Mouse (Mus musculus) urinary bladder, postnatal 10 days (tissue): ENCODE measurements around the gene Gm28305.

ENCODE experiments used
- DNase-seq: peaks from one replicate; pipeline ENCODE4 v3.0.0; 2022; ENCODE audit warnings: low spot score

Gm28305 gene

GRCm38 (mm10) chr9:104070863-104071604, 30.6 kb downstream of the Gm28305 start:
- no peak for DNase-seq

GRCm38 (mm10) chr9:104075808-104076207, 35.3 kb downstream of the Gm28305 start:
- no peak for DNase-seq

- no peak for DNase-seq
Observed at GRCm38 (mm10) chr9:104078780-104079179, 38.3 kb downstream of the Gm28305 start.

- no peak for DNase-seq
Observed at GRCm38 (mm10) chr9:104079379-104079778, 38.9 kb downstream of the Gm28305 start.

GRCm38 (mm10) chr9:104080038-104080437, 39.6 kb downstream of the Gm28305 start:
- no peak for DNase-seq

GRCm38 (mm10) chr9:104085730-104086429, 45.4 kb downstream of the Gm28305 start:
- no peak for DNase-seq

GRCm38 (mm10) chr9:104088555-104088954, 48.1 kb downstream of the Gm28305 start:
- no peak for DNase-seq

- no peak for DNase-seq
Observed at GRCm38 (mm10) chr9:104092945-104093344, 52.5 kb downstream of the Gm28305 start.

GRCm38 (mm10) chr9:104098256-104098655, 57.8 kb downstream of the Gm28305 start:
- no peak for DNase-seq

- DNase-seq, result no peak
Observed at GRCm38 (mm10) chr9:104099060-104099459, 58.6 kb downstream of the Gm28305 start.

- no peak for DNase-seq
Observed at GRCm38 (mm10) chr9:104100822-104101221, 60.4 kb downstream of the Gm28305 start.

GRCm38 (mm10) chr9:104101458-104101857, 61.0 kb downstream of the Gm28305 start:
- DNase-seq, result no peak

GRCm38 (mm10) chr9:104102301-104102700, 61.8 kb downstream of the Gm28305 start:
- no peak for DNase-seq

GRCm38 (mm10) chr9:104102901-104103300, 62.4 kb downstream of the Gm28305 start:
- DNase-seq, result no peak

GRCm38 (mm10) chr9:104104986-104105385, 64.5 kb downstream of the Gm28305 start:
- no peak for DNase-seq

GRCm38 (mm10) chr9:104106930-104107329, 66.5 kb downstream of the Gm28305 start:
- DNase-seq, result no peak

GRCm38 (mm10) chr9:104107482-104107881, 67.0 kb downstream of the Gm28305 start:
- no peak for DNase-seq

GRCm38 (mm10) chr9:104108571-104109143, 68.2 kb downstream of the Gm28305 start:
- DNase-seq, result no peak

GRCm38 (mm10) chr9:104109151-104109550, 68.7 kb downstream of the Gm28305 start:
- no peak for DNase-seq

- DNase-seq, result no peak
Observed at GRCm38 (mm10) chr9:104123101-104123500, 82.6 kb downstream of the Gm28305 start.

GRCm38 (mm10) chr9:104123622-104124021, 83.2 kb downstream of the Gm28305 start:
- DNase-seq, result no peak
